Mouse (Mus musculus): ENCODE measurements around the gene Gpr1.

- TF ChIP-seq CTCF (IDR thresholded peaks at IDR 0.05; ENCODE audit: low read depth), result no peak
- TF ChIP-seq EP300 (IDR thresholded peaks at IDR 0.05; ENCODE audit: low read depth), result no peak
Observed at GRCm38 (mm10) chr1:63176259-63176603, 38.1 kb downstream of the Gpr1 start.

Measured in liver, postnatal 0 days (tissue).